Mouse (Mus musculus): ENCODE results near the gene Fbln1.

Gene Fbln1

GRCm38 (mm10) chr15:85205792-85206702 lies at the start of gene Fbln1:
Gene Fbln1 (plus strand): TSS chr15:85205949.
- no peak for DNase-seq (ENCODE audit: low spot score)

- DNase-seq (ENCODE audit: low spot score) = no peak
These were observed 49.6 kb upstream of the Fbln1 start for GRCm38 (mm10) chr15:85156198-85156597.

GRCm38 (mm10) chr15:85161416-85161815 lies 44.3 kb upstream of the Fbln1 start:
- no peak for DNase-seq (ENCODE audit: low spot score)

GRCm38 (mm10) chr15:85162693-85163663 lies 42.8 kb upstream of the Fbln1 start:
- no peak for DNase-seq (ENCODE audit: low spot score)

- DNase-seq (ENCODE audit: low spot score) = no peak
These were observed 39.3 kb upstream of the Fbln1 start for GRCm38 (mm10) chr15:85166433-85166933.

GRCm38 (mm10) chr15:85167086-85167679 lies 38.6 kb upstream of the Fbln1 start:
- DNase-seq (ENCODE audit: low spot score) = no peak

GRCm38 (mm10) chr15:85172054-85172453 lies 33.7 kb upstream of the Fbln1 start:
- no peak for DNase-seq (ENCODE audit: low spot score)

- DNase-seq (ENCODE audit: low spot score) = no peak
These were observed 32.3 kb upstream of the Fbln1 start for GRCm38 (mm10) chr15:85173425-85173824.

- DNase-seq (ENCODE audit: low spot score) = no peak
These were observed 31.7 kb upstream of the Fbln1 start for GRCm38 (mm10) chr15:85174060-85174459.

GRCm38 (mm10) chr15:85177576-85177975 lies 28.2 kb upstream of the Fbln1 start:
- DNase-seq (ENCODE audit: low spot score) = no peak

- no peak for DNase-seq (ENCODE audit: low spot score)
These were observed 27.6 kb upstream of the Fbln1 start for GRCm38 (mm10) chr15:85178172-85178571.

- DNase-seq (ENCODE audit: low spot score) = no peak
These were observed 26.1 kb upstream of the Fbln1 start for GRCm38 (mm10) chr15:85179528-85180180.

GRCm38 (mm10) chr15:85180368-85180767 lies 25.4 kb upstream of the Fbln1 start:
- DNase-seq (ENCODE audit: low spot score) = no peak

GRCm38 (mm10) chr15:85182063-85182462 lies 23.7 kb upstream of the Fbln1 start:
- DNase-seq (ENCODE audit: low spot score) = no peak

- no peak for DNase-seq (ENCODE audit: low spot score)
These were observed 18.8 kb upstream of the Fbln1 start for GRCm38 (mm10) chr15:85186916-85187315.

- DNase-seq (ENCODE audit: low spot score) = no peak
These were observed 17.5 kb upstream of the Fbln1 start for GRCm38 (mm10) chr15:85188167-85188778.

- DNase-seq (ENCODE audit: low spot score) = no peak
These were observed 5.1 kb upstream of the Fbln1 start for GRCm38 (mm10) chr15:85200446-85201289.

GRCm38 (mm10) chr15:85202199-85202598 lies 3.5 kb upstream of the Fbln1 start:
- no peak for DNase-seq (ENCODE audit: low spot score)

GRCm38 (mm10) chr15:85202787-85203186 lies 3.0 kb upstream of the Fbln1 start:
- DNase-seq (ENCODE audit: low spot score) = no peak

- DNase-seq (ENCODE audit: low spot score) = no peak
These were observed 1.4 kb upstream of the Fbln1 start for GRCm38 (mm10) chr15:85204383-85204782.
